23 mouse cellular contexts compared by ENCODE assay signal in the genomic region with DNA sequence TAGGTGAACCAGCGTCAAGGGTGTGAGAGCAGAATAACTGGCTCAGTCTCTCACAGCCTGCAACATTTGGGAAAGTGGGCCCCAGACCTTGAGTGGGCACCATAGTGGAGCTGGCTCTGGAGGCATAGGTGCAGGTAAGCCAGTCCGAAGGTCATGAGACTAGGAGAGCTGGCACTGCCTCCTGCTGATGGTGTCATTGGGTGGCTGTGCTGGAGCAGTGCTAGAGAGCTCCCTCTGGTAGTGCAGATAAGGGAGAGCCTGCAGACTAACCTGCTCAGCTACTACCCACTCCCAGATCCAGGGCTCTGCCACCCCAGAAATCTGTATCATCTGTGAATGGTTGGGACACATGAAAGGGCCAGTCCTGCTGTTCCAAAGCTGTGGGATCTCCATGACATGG. TPM values are rescaled to one million over a fixed set of nuclear protein-coding genes. Genes with fewer than 3 reads are reported as not detected.
DNase-seq lines count a peak whose midpoint lies in the region; ATAC-seq and TF ChIP-seq lines count a peak whose summit lies in the region.
"Had no signal": no experiment of that assay in that cellular context is flagged by ENCODE, and none has a peak within 500 bp of the region (broad histone marks: within the 10 kb centered on the region; RNA-seq: fewer than 3 reads in every experiment).

No protein-coding gene starts in this region.

- no peaks in the 10 kb centered on the region for H3K36me3 ChIP-seq in embryonic facial prominence, embryonic 12.5 days
- H3K36me3 ChIP-seq in embryonic facial prominence, embryonic 10.5 days (replicated peaks): no peaks in the 10 kb centered on the region
- H3K36me3 ChIP-seq in liver, embryonic 11.5 days (ENCODE audit: control insufficient read depth, insufficient read depth, low read length): no peaks in the 10 kb centered on the region
- H3K36me3 ChIP-seq in liver, postnatal 0 days (replicated peaks; ENCODE audit: insufficient read depth, low read length): no peaks in the 10 kb centered on the region
- no peaks in the 10 kb centered on the region for H3K36me3 ChIP-seq in intestine, embryonic 16.5 days (ENCODE audit: control insufficient read depth, insufficient read depth, low read length)
- H3K36me3 ChIP-seq in stomach, embryonic 14.5 days (ENCODE audit: control insufficient read depth, insufficient read depth, low read length): no peaks in the 10 kb centered on the region
- H3K36me3 ChIP-seq: kidney, embryonic 15.5 days; limb, embryonic 15.5 days; lung, embryonic 15.5 days; midbrain, embryonic 10.5 days; neural tube, embryonic 13.5 days had no signal

- H3K9ac ChIP-seq in embryonic facial prominence, embryonic 12.5 days: no peak overlapping the region
- H3K9ac ChIP-seq in liver, embryonic 11.5 days (ENCODE audit: low read depth, low read length): no peak overlapping the region
- H3K9ac ChIP-seq in liver, postnatal 0 days (replicated peaks): no peak overlapping the region
- no peak overlapping the region for H3K9ac ChIP-seq in intestine, embryonic 16.5 days (ENCODE audit: low read depth, low read length)
- no peak overlapping the region for H3K9ac ChIP-seq in stomach, embryonic 14.5 days (replicated peaks; ENCODE audit: low read depth, low read length)
- H3K9ac ChIP-seq: forebrain, postnatal 0 days; hindbrain, embryonic 14.5 days; kidney, embryonic 15.5 days; limb, embryonic 15.5 days; lung, embryonic 15.5 days; neural tube, embryonic 13.5 days had no signal

- WGBS in embryonic facial prominence, embryonic 12.5 days: 82% methylated on average over 2 of the region's 2 CpGs
- 89% methylated on average over 2 of the region's 2 CpGs for WGBS in embryonic facial prominence, embryonic 10.5 days
- 79% methylated on average over 2 of the region's 2 CpGs for WGBS in liver, embryonic 11.5 days
- whole genome bisulfite sequencing in liver, postnatal 0 days (ENCODE audit: insufficient replicate concordance): 84% methylated on average over 2 of the region's 2 CpGs
- 94% methylated on average over 2 of the region's 2 CpGs for WGBS in intestine, embryonic 16.5 days
- WGBS in stomach, embryonic 14.5 days: 83% methylated on average over 2 of the region's 2 CpGs

- H3K4me2 ChIP-seq in embryonic facial prominence, embryonic 12.5 days (replicated peaks): no peak overlapping the region
- H3K4me2 ChIP-seq in liver, embryonic 11.5 days: no peak overlapping the region
- no peak overlapping the region for H3K4me2 ChIP-seq in liver, postnatal 0 days (ENCODE audit: low read depth, low read length)
- H3K4me2 ChIP-seq in intestine, embryonic 16.5 days (ENCODE audit: low read depth, low read length): no peak overlapping the region
- H3K4me2 ChIP-seq in stomach, embryonic 14.5 days (replicated peaks; ENCODE audit: low read depth, low read length): no peak overlapping the region
- H3K4me2 ChIP-seq: hindbrain, embryonic 14.5 days; kidney, embryonic 15.5 days; limb, embryonic 15.5 days; lung, embryonic 15.5 days; neural tube, embryonic 13.5 days had no signal

- H3K9me3 ChIP-seq in embryonic facial prominence, embryonic 12.5 days: no peaks in the 10 kb centered on the region
- H3K9me3 ChIP-seq in embryonic facial prominence, embryonic 10.5 days: no peaks in the 10 kb centered on the region
- H3K9me3 ChIP-seq in liver, embryonic 11.5 days (ENCODE audit: control insufficient read depth, low read length): no peaks in the 10 kb centered on the region
- no peaks in the 10 kb centered on the region for H3K9me3 ChIP-seq in liver, postnatal 0 days (ENCODE audit: low read length)
- no peaks in the 10 kb centered on the region for H3K9me3 ChIP-seq in intestine, embryonic 16.5 days (ENCODE audit: control insufficient read depth, low read length)
- no peaks in the 10 kb centered on the region for H3K9me3 ChIP-seq in stomach, embryonic 14.5 days (ENCODE audit: control insufficient read depth, low read depth, low read length)
- H3K9me3 ChIP-seq: kidney, embryonic 15.5 days; limb, embryonic 15.5 days; lung, embryonic 15.5 days; midbrain, embryonic 10.5 days; neural tube, embryonic 13.5 days had no signal

- no peak for TF ChIP-seq CTCF in liver, postnatal 0 days (IDR thresholded peaks at IDR 0.05; ENCODE audit: low read depth)

- H3K4me1 ChIP-seq in embryonic facial prominence, embryonic 12.5 days: no peaks in the 10 kb centered on the region
- H3K4me1 ChIP-seq in embryonic facial prominence, embryonic 10.5 days: no peaks in the 10 kb centered on the region
- no peaks in the 10 kb centered on the region for H3K4me1 ChIP-seq in liver, embryonic 11.5 days (replicated peaks; ENCODE audit: control insufficient read depth, insufficient read depth, low read length)
- no peaks in the 10 kb centered on the region for H3K4me1 ChIP-seq in liver, postnatal 0 days (ENCODE audit: insufficient read depth)
- no peaks in the 10 kb centered on the region for H3K4me1 ChIP-seq in intestine, embryonic 16.5 days (ENCODE audit: control insufficient read depth, insufficient read depth, low read length)
- no peaks in the 10 kb centered on the region for H3K4me1 ChIP-seq in stomach, embryonic 14.5 days (ENCODE audit: control insufficient read depth, insufficient read depth, low read length)
- H3K4me1 ChIP-seq: kidney, embryonic 15.5 days; limb, embryonic 15.5 days; lung, embryonic 15.5 days; midbrain, embryonic 10.5 days; neural tube, embryonic 13.5 days had no signal

- no peak overlapping the region for H3K27ac ChIP-seq in embryonic facial prominence, embryonic 12.5 days
- H3K27ac ChIP-seq in embryonic facial prominence, embryonic 10.5 days (replicated peaks): no peak overlapping the region
- H3K27ac ChIP-seq in liver, embryonic 11.5 days (ENCODE audit: low read depth, low read length): no peak overlapping the region
- H3K27ac ChIP-seq in liver, postnatal 0 days (ENCODE audit: low read depth): no peak overlapping the region
- H3K27ac ChIP-seq in intestine, embryonic 16.5 days (ENCODE audit: low read length): no peak overlapping the region
- no peak overlapping the region for H3K27ac ChIP-seq in stomach, embryonic 14.5 days (ENCODE audit: low read length)
- H3K27ac ChIP-seq: hindbrain, embryonic 14.5 days; kidney, embryonic 15.5 days; limb, embryonic 15.5 days; lung, embryonic 15.5 days; macrophage; midbrain, embryonic 10.5 days; neural tube, embryonic 13.5 days had no signal

- no peak overlapping the region for H3K4me3 ChIP-seq in embryonic facial prominence, embryonic 12.5 days
- H3K4me3 ChIP-seq in embryonic facial prominence, embryonic 10.5 days: no peak overlapping the region
- no peak overlapping the region for H3K4me3 ChIP-seq in liver, embryonic 11.5 days (ENCODE audit: low read depth, low read length)
- H3K4me3 ChIP-seq in liver, postnatal 0 days (ENCODE audit: low read depth, low read length): no peak overlapping the region
- H3K4me3 ChIP-seq in intestine, embryonic 16.5 days (ENCODE audit: low read length): no peak overlapping the region
- no peak overlapping the region for H3K4me3 ChIP-seq in stomach, embryonic 14.5 days (ENCODE audit: low read depth, low read length)
- H3K4me3 ChIP-seq: kidney, embryonic 15.5 days; limb, embryonic 15.5 days; lung, embryonic 15.5 days; midbrain, embryonic 10.5 days; neural tube, embryonic 13.5 days had no signal

- no peak for TF ChIP-seq EP300 in liver, postnatal 0 days (IDR thresholded peaks at IDR 0.05; ENCODE audit: low read depth)

- 0 out of 2 replicates have a peak, but pooled peaks have one; percentile 31 for ATAC-seq in embryonic facial prominence, embryonic 12.5 days (ENCODE audit: insufficient number of reproducible peaks, insufficient read depth, low FRiP score, low TSS enrichment)
- ATAC-seq in liver, embryonic 11.5 days (replicated peaks; ENCODE audit: low FRiP score): peak; percentile 29; the same call in 1 of the 2 replicates
- no peak for ATAC-seq in liver, postnatal 0 days
- peak; percentile 68 for ATAC-seq in intestine, embryonic 16.5 days
- ATAC-seq in stomach, embryonic 14.5 days (ENCODE audit: insufficient number of reproducible peaks, insufficient read depth, low FRiP score, low read depth): 0 out of 2 replicates have a peak, but pooled peaks have one; percentile 49
- ATAC-seq: forebrain, postnatal 0 days had no signal

- DNase-seq in embryonic facial prominence, embryonic 10.5 days (ENCODE audit: low spot score): no peak
- no peak for DNase-seq in liver, embryonic 11.5 days (ENCODE audit: low spot score)
- no peak for DNase-seq in liver, postnatal 0 days
- no peak for DNase-seq in frontal cortex, postnatal 10 days (ENCODE audit: low spot score in 2 of 2)
- no peak for DNase-seq in cerebellum, adult 11 months
- DNase-seq: adrenal gland, postnatal 14 days; cerebellum, adult 8-10 months; forebrain, postnatal 0 days; gastrocnemius, postnatal 36 days; heart, postnatal 36 days; kidney, postnatal 4 days; layer of hippocampus, adult 9-11 months; thymus, postnatal 14 days had no signal

- H3K27me3 ChIP-seq in embryonic facial prominence, embryonic 12.5 days: no peaks in the 10 kb centered on the region
- H3K27me3 ChIP-seq in embryonic facial prominence, embryonic 10.5 days (replicated peaks; ENCODE audit: low read depth, poor library complexity, severe bottlenecking): no peaks in the 10 kb centered on the region
- peaks cover 3% of the 10 kb centered on the region for H3K27me3 ChIP-seq in liver, embryonic 11.5 days (replicated peaks; ENCODE audit: control insufficient read depth, insufficient read depth, low read length)
- 0 out of 2 replicates have a peak, but pooled peaks cover 3% of the 10 kb centered on the region for H3K27me3 ChIP-seq in liver, postnatal 0 days (ENCODE audit: insufficient read depth, low read length)
- no peaks in the 10 kb centered on the region for H3K27me3 ChIP-seq in intestine, embryonic 16.5 days (replicated peaks; ENCODE audit: control insufficient read depth, insufficient read depth, low read length)
- H3K27me3 ChIP-seq in stomach, embryonic 14.5 days (ENCODE audit: control insufficient read depth, insufficient read depth, low read length): no peaks in the 10 kb centered on the region
- H3K27me3 ChIP-seq: kidney, embryonic 15.5 days; limb, embryonic 15.5 days; neural tube, embryonic 13.5 days had no signal

RNA-seq across cellular contexts. Expression of a gene that starts 10.1 kb away (rescaled TPM):
- 38.6 and 43.5 TPM in 2 replicates for polyA plus RNA-seq in embryonic facial prominence, embryonic 12.5 days (2016; fragmentation: Nextera tagmentation; extraction: Ambion mirVana)
- polyA plus RNA-seq in embryonic facial prominence, embryonic 10.5 days (2016; fragmentation: Nextera tagmentation; extraction: Ambion mirVana): 32.2 and 32.4 TPM in 2 replicates
- polyA plus RNA-seq in liver, embryonic 11.5 days (2014; fragmentation: Nextera tagmentation; extraction: Ambion mirVana): 8.3 and 9.8 TPM in 2 replicates
- polyA plus RNA-seq in liver, postnatal 0 days (2015; fragmentation: Nextera tagmentation; extraction: Ambion mirVana): 1.5 and 1.8 TPM in 2 replicates
- 15.9 and 17.4 TPM in 2 replicates for polyA plus RNA-seq in intestine, embryonic 16.5 days (2015; fragmentation: Nextera tagmentation; extraction: Ambion mirVana)
- polyA plus RNA-seq in stomach, embryonic 14.5 days (2014; fragmentation: Nextera tagmentation; extraction: Ambion mirVana): 28.6 and 34.7 TPM in 2 replicates
